Mouse (Mus musculus): ENCODE data around the gene Ankrd61.

GRCm38 (mm10) chr5:143931863-143932580 lies 34.5 kb upstream of the Ankrd61 start:
- TF ChIP-seq EP300 (IDR thresholded peaks at IDR 0.05; ENCODE audit: low read depth) = no peak
- no peak for TF ChIP-seq CTCF (IDR thresholded peaks at IDR 0.05; ENCODE audit: low read depth)

Measured in liver, embryonic 14.5 days (tissue).